Mouse (Mus musculus) T-helper 2 cell (primary cell): ENCODE results near the gene Wwc2.
"Not testable (repeated sequence)": the region's sequence is repeated elsewhere in the genome, so short reads cannot be mapped to it uniquely, and the experiment has no call there.

Experiments
- in situ Hi-C: fragments of 300-600 bp; cut with MboI, MseI; formaldehyde crosslinking; loops from one replicate; pipeline ENCODE4 v1.15.1; 2025; ENCODE audit warnings: high pct_unique_total_duplicates

The Wwc2 gene

GRCm38 (mm10) chr8:47852737-47853136, 138.0 kb downstream of the Wwc2 start:
- in situ Hi-C loops = no loop called here

DNA sequence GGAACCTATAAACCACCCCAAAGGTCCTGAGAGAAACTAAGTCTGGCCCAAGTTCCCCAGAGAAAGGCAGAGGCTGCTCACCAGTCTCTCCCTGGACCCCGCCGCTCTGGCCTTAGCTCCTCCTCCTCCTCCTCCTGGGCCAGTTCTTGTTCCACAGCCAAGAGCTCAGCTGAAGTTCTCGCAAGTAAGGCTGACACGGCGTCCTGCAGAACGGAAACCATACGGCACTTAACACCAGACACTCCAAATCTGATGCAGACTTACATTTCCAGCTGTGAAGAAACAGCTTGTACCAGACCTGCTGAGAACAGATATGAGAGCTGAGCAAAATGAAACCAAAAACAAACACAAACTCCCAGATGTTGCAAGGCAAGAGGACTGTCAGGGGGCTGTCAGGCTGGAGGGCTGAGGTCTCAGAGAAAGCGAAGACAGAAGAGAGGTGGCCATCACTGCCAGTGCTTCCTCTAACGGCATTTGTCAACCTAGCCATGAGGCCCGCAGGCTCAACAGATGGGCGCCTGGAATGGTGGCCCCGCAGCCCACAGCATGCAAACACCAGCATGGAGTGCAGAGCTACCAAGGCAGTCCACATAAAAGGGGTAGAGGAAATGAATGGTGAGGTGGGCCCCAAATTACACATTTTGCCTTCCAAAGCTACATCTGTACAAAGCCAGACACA, 138.8 kb downstream of the Wwc2 start:
- in situ Hi-C loops = no loop called here

- in situ Hi-C loops = no loop called here
Measured at GRCm38 (mm10) chr8:47849842-47850241, 140.9 kb downstream of the Wwc2 start.

- in situ Hi-C loops = no loop called here
Measured at GRCm38 (mm10) chr8:47847931-47848330, 142.8 kb downstream of the Wwc2 start.

GRCm38 (mm10) chr8:47847161-47847560, 143.6 kb downstream of the Wwc2 start:
- in situ Hi-C loops = no loop called here

DNA sequence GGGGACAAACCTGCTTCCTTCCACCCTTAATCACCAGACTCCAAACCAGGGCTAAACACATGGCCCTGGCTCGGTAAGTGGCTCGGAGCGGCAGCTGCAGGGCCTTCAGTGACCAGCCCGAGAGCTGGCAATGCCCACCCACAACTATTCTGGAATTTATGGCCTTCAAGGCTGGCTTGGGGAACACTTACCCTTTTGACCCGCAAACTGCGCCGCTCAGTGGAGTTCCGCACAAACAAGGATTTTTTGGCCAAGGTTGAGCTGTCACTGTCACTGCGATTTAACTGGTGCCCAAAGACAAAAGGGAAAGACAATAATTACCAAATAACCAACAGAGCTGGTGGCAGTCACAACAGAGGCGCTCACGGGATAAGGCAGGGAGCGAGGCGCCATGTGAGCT, 144.8 kb downstream of the Wwc2 start:
- in situ Hi-C loops = no loop called here

- in situ Hi-C loops = no loop called here
Measured at GRCm38 (mm10) chr8:47843651-47844050, 147.1 kb downstream of the Wwc2 start.

GRCm38 (mm10) chr8:47843063-47843462, 147.7 kb downstream of the Wwc2 start:
- in situ Hi-C loops = no loop called here

- in situ Hi-C loops = no loop called here
Measured at GRCm38 (mm10) chr8:47833944-47834343, 156.8 kb downstream of the Wwc2 start.

DNA sequence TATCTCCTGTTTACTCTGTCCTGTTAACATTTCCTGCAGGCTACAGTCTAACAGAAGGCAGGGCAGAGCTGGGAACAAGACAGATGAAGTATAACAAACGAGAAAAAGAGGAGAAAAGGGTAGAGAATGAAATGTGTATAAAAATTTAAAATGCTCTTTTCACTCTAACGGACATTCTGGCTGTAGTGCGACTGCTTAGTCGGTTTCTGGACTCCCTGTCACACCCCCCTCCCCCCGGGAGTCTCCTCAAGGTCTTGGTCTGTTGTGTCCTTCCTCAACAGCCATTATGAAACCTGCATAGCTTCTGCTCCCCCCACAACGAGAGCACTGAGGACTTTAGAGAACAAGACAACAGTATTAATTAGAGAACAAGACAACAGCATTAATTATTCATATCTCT, 158.1 kb downstream of the Wwc2 start:
- in situ Hi-C loops = no loop called here

GRCm38 (mm10) chr8:47826911-47827310, 163.8 kb downstream of the Wwc2 start:
- in situ Hi-C loops = no loop called here

- in situ Hi-C loops = no loop called here
Measured at GRCm38 (mm10) chr8:47825596-47825995, 165.1 kb downstream of the Wwc2 start.

DNA sequence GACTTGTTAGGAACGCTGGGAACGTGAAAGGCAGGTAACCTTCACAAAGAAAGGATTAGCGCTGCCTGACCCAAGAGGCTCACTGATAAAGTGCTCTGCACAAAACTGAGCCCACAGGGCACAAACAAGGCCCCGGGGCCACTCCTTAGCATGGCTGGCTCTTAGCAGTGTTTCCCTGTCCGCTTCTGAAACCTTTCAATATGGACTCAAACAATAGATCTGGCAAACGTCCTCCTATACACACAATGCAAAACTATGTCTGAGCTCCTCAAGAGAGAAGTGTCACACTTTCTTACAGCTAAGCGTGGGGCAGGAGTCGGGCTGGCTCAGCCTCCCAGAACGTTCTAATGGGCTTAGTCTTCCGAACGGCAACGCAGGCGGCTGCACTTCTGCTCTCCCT, 166.5 kb downstream of the Wwc2 start, which contains the start of gene Cldn22:
Cldn22 (plus strand) TSS at position 301 of the 400 bp plus-strand sequence.
- in situ Hi-C loops = no loop called here

DNA sequence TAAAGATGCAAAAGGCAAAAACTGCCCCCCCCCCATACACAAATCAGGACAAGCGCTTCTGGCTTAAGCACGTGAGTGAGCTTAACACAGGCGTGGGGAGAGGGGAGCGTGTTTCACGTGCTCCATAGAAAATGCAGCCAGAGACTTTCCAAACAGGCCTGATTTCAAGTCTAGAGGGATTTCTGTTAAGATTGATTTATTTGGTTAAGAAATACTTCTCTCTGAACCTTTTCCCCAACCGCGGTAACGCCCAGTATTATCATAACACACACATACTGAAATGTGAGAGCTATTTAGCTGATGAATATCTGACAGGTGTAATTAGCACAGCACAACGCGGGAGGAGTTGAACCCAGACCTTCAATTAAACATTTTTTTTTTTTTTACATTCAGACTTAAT, 166.9 kb downstream of the Wwc2 start:
- in situ Hi-C loops = no loop called here

DNA sequence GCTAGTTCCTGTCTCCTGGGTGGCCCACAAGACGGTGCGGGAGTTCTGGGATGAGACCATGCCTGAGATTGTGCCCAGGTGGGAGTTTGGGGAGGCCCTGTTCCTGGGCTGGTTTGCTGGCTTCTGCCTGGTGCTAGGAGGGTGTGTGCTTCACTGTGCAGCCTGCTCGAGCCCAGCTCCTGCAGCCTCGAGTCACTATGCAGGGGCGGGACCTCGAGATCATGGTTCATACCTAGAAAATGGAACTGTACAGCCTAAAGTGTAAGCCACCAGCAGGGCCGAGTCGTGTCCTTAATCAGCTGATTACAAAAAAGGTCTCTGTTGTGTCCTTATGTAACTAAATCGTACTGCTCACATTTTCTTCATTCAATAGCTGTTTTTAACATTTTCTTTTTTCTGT, 168.2 kb downstream of the Wwc2 start:
- in situ Hi-C loops = not testable (repeated sequence)

- in situ Hi-C loops = no loop called here
Measured at GRCm38 (mm10) chr8:47821843-47822242, 168.9 kb downstream of the Wwc2 start, which contains the start of gene Cldn24. Gene Cldn24 (plus strand): TSS chr8:47822143.

GRCm38 (mm10) chr8:47820914-47821772, 169.6 kb downstream of the Wwc2 start:
- in situ Hi-C loops = no loop called here

GRCm38 (mm10) chr8:47819034-47819433, 171.7 kb downstream of the Wwc2 start:
- in situ Hi-C loops = no loop called here

DNA sequence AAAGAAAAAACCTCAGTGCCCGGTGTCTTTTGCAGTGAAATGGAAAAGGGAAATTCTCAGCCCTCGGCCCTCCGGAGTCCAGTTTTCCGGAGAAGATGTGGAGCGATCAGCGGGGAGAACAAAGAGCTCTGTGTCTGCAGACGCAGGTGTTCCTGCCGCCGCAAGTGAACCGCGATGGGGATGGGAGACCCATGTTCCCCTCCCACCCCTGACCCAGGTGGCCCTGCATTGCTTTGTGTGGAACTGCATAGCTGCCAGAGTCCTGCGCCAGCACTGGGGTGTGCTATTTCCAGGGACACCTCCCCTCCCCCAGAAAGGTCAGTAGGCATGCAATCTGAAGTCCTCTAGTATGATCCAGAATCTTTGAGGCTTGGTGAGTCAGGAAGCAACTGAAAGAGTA, 179.5 kb downstream of the Wwc2 start:
- in situ Hi-C loops = no loop called here

DNA sequence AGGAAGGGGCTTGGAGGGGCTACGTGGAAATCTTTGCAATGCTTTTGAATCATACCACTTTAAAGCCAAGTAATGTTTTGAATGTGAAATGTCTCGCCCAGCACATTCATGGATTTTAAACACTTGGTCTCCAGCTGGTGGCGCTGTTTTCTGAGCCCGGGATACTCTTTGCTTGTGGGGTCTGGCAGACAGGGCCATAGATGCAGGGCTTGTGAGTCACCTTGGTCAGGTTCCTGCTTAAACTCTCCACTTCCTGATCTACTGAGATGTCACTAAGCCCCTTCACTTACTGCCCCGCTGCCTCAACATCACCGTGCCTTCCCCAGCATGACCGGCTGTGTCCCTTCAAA, 180.1 kb downstream of the Wwc2 start:
- in situ Hi-C loops = no loop called here

DNA sequence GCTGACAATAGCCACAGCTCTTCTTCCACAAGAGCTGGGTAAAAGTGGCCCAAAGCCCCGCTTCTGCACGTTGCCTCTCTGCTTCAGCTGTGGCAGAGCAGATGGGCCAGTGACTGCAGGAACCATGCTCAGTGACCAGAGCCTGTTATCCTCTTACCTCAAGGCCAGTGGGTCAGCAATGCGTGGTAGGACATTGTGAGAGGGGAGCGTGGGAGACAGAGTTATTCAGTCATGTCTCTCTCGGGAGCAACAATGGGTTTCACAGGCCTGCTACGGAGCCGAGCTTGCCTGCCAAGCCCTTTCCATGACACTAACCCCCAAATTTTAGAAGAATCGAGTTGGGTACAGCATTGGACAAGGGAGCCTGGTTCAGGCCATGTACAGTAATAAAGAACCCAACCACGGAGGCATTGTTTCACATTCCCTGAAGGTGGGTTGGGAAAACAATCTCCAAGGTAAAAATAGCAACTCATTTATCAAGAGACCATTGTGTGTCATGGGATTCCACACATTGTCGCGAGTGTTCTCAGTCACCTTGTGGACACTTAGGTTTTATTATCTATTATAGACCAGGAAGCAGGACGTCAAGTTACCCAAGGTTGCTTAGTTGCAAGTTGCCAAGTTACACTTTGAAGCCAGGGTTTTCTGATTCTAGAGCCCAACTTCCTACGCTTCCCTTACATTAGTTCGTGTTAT, 180.6 kb downstream of the Wwc2 start:
- in situ Hi-C loops = no loop called here

GRCm38 (mm10) chr8:47804262-47804661, 186.5 kb downstream of the Wwc2 start:
- in situ Hi-C loops = no loop called here
